Mouse (Mus musculus) adrenal gland (tissue): ENCODE measurements around the gene Mbnl3.

Source experiments
- intact Hi-C: fragments of 180-260 bp; cut with DNase I; formaldehyde crosslinking; loops from one replicate; pipeline ENCODE4 v1.15.1; 2025
- long read RNA-seq, 2 experiments: library from polyadenylated mRNA; unstranded; transcript quantifications; one replicate each; pipeline ENCODE4 v2.0.0; 2020; ENCODE audit warnings: borderline replicate concordance in 1 of 2; ENCODE audit not compliant: insufficient replicate concordance in 1 of 2

Gene Mbnl3
- long read RNA-seq, experiment 1, partial matches to known transcripts = 0 of 2 reads
- long read RNA-seq, experiment 1, other reads (novel, unspliced or antisense) = 2 of 2 reads
- long read RNA-seq, experiment 2, partial matches to known transcripts = 0 of 6 reads
- long read RNA-seq, experiment 2, other reads (novel, unspliced or antisense) = 6 of 6 reads

GRCm38 (mm10) chrX:51206432-51206831 lies at the start of gene Mbnl3:
TSS of gene Mbnl3 (minus strand) at chrX:51206532.
- intact Hi-C loops = no loop called here

GRCm38 (mm10) chrX:51205548-51206324 lies 596 bp downstream of the Mbnl3 start:
- intact Hi-C loops = no loop called here

GRCm38 (mm10) chrX:51204626-51205547 lies 1.4 kb downstream of the Mbnl3 start:
- intact Hi-C loops = no loop called here

GRCm38 (mm10) chrX:51197012-51197411 lies 9.3 kb downstream of the Mbnl3 start:
- intact Hi-C loops = no loop called here

- intact Hi-C loops = loop anchor here (5.0 kb wide), 1 partner anchor 200 kb away; no protein-coding TSS in a partner anchor
Observed at GRCm38 (mm10) chrX:51171914-51172313, 34.4 kb downstream of the Mbnl3 start.

GRCm38 (mm10) chrX:51171413-51171812 lies 34.9 kb downstream of the Mbnl3 start:
- intact Hi-C loops = loop anchor here (5.0 kb wide), 1 partner anchor 201 kb away; no protein-coding TSS in a partner anchor

GRCm38 (mm10) chrX:51170404-51170803 lies 35.9 kb downstream of the Mbnl3 start:
- intact Hi-C loops = loop anchor here (5.0 kb wide), 1 partner anchor 202 kb away; no protein-coding TSS in a partner anchor

GRCm38 (mm10) chrX:51169476-51170045 lies 36.8 kb downstream of the Mbnl3 start:
- intact Hi-C loops = loop anchor here (5.0 kb wide), 1 partner anchor 203 kb away; no protein-coding TSS in a partner anchor

GRCm38 (mm10) chrX:51167976-51168375 lies 38.4 kb downstream of the Mbnl3 start:
- intact Hi-C loops = no loop called here

GRCm38 (mm10) chrX:51164766-51165165 lies 41.6 kb downstream of the Mbnl3 start:
- intact Hi-C loops = no loop called here

- intact Hi-C loops = no loop called here
Observed at GRCm38 (mm10) chrX:51148436-51148835, 57.9 kb downstream of the Mbnl3 start.

- intact Hi-C loops = no loop called here
Observed at GRCm38 (mm10) chrX:51146351-51146750, 60.0 kb downstream of the Mbnl3 start.

GRCm38 (mm10) chrX:51140055-51140454 lies 66.3 kb downstream of the Mbnl3 start:
- intact Hi-C loops = no loop called here

GRCm38 (mm10) chrX:51131325-51131724 lies 75.0 kb downstream of the Mbnl3 start:
- intact Hi-C loops = no loop called here

- intact Hi-C loops = no loop called here
Observed at GRCm38 (mm10) chrX:51102748-51103147, 103.6 kb downstream of the Mbnl3 start.

- intact Hi-C loops = no loop called here
Observed at GRCm38 (mm10) chrX:51084972-51085371, 121.4 kb downstream of the Mbnl3 start.

GRCm38 (mm10) chrX:51084211-51084610 lies 122.1 kb downstream of the Mbnl3 start:
- intact Hi-C loops = no loop called here

GRCm38 (mm10) chrX:51076744-51077143 lies 129.6 kb downstream of the Mbnl3 start:
- intact Hi-C loops = no loop called here
